Mouse (Mus musculus) frontal cortex, adult (tissue): ENCODE measurements around the gene Eif4e2.

Experiments
- ATAC-seq: cut with Nextera tagmentation; 2 replicates; pipeline ENCODE4 v1.9.2; 2017; ENCODE audit warnings: mild to moderate bottlenecking, moderate library complexity, mixed read lengths; ENCODE audit not compliant: low TSS enrichment

The Eif4e2 gene

DNA sequence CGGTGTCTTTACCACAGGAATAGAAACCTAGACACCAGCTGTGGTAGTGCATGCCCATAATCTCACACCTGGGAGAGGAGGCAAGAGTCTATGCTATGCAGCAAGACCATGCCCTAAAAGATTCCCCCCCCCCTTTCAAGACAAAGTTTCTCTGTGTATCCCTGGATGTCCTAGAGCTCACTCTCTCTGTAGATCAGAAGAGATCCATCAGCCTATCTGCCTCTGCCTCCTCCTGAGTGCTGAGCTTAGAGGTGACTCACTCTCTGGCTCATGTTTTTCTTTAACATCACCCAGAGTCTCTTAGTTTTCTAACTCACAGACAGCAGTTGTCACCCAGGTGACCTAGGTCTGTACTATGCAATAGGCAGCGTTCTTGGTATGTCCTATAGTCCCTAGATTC lies 45.6 kb downstream of the Eif4e2 start:
- ATAC-seq: no peak

DNA sequence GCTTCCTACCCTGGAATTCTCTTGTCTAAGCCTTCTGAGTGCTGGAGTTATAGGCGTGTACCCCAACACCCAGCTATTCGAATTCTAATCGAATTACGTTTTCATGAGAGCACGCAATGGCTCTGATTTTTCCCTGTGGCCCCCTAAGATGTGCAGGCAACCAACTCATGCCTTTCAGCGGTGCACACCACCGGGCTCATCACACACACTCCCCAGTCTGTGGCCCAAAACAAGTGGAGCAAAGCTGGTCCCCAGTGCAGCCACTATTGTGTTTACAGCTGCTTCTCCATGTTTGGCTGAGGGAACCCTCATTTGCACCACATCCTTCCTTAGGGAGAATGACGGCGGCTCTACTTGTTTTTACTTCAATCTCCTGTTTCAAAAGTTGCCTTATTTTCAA lies 49.5 kb downstream of the Eif4e2 start:
- no peak for ATAC-seq

DNA sequence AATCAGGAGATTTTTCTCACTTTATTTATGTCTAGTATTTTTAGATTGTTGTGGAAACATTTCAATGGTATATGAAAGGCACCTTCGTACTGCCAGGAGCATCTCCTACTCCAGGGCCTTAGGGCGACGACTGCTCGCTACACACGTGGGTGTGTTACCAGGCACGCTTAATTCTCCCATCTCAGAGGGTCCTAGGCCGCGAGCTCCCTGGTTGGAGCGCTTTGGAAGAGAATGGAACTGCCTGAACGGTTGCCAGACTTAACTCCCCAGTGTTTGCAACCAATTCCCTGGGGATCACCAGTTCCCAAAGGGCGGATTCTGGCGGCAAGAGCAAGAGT lies 50.1 kb downstream of the Eif4e2 start:
- no peak for ATAC-seq

DNA sequence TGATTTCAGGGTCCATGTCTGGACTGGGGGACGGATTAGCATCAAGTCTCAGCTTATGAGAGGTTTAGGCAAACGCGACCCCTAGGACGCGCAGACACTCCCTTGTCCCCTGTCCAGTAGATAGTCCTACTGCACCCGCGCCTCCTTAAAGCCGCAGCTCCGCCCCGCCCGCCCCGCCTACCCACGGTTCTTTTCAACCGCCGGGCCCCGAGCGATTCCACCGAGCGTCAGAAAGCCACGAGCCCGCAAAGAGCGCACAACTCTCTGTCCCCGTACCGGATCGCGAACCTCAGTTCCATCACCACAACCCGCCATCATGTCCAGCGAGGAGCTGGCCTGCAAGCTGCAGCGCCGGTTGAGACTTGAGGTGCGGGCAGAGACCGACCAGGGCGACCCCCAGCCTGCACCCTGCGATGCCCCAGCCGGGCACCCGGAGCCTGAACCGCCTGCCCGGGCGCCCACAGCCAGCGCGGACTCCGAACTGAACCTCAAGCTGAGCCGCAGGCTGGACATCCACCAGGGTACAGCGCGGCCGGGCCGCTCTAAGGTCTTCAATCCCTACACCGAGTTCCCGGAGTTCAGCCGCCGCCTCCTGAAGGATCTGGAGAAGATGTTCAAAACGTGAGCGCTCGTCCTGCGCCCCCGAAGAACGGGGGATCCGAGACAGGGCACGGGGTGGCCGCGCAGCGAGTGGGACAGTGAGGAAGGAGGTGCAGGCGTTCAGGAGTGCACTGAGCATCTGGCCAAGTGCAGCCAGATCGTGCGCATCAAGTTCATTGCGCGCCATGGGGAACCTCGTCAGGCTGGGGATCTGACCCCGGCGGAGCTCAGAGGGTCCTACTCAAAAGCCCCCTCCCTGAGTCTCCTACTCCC lies 50.7 kb downstream of the Eif4e2 start, which contains the start of gene Efhd1:
TSS of gene Efhd1 (plus strand) at position 230 of the 873 bp plus-strand sequence.
- peak; percentile 69; the same call in 1 of the 2 replicates for ATAC-seq

DNA sequence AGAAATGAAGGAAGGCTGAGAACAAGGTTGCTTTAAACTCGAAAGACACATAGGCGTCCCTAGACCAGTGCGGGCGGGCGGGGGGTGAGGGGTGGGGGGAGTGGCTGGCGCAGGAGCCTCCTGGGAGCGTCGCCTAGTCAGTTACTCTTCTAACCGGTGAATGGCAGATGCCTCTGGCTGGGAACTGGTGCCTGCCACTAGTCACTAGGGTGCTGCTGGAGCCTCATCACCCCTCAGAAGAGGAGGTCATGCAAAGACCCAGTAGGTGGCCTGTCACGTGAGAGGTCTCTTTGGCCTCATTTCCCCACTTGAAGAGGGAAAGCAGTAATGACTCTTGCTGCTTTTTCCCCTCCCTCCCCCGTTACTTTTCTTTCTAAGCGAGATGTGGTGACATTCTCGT lies 51.5 kb downstream of the Eif4e2 start:
- ATAC-seq: no peak

DNA sequence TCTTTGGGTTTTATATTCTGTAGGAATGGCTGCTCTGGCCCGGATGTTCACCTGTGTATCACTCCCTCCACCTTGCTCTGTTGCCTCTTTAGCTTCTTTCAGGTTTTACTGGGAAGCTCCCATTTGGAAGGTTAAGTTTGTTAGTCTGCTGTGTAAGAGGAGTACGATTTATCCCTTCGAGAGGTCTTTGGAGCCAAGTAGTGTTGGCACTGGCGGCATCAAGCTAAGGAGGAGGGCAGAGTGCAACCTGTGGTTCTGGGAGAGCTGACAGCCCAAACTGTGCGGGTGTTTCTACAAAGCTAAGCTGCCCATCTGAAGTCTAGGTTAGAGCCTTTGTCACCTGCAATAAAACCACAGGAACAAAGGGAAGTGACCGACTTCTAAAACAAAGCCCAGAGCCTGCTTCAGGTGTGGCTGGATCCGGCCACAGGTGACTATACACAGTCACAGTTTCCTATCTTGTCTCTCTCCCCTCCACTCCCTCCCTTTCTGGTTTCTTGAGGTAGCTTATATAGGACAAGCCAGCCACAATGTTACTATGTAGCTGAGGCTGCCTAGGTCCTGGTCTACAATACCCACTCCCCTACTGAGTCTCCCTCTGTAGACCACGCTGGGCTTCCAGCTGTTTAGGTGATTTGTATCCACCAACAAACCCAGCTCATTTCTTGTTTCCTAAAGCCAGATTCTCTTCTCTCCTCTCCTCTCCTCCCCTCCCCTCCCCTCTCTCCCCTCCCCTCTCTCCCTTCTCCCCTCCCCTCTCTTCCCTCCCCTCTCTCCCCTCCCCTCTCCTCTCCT lies 52.8 kb downstream of the Eif4e2 start:
- ATAC-seq: no peak

DNA sequence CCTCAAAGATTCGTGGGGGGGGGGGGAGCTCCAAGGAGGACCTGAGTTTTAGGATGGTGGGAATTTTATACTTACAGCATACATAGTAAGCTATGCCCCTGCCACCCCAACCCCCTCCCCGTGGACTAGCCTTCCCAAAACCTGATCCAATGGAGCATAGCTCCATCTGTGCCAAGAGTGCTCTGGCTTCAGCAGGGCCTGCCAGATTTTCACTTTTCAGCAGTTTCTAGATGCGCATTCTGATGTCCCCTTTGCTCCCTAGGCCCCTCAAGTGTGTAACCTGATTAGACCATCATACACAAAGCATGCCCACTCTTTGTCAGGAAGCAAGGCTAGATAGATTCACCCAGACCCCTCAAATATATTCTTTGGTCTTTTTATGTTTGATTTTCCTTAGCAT lies 56.5 kb downstream of the Eif4e2 start:
- ATAC-seq: no peak

DNA sequence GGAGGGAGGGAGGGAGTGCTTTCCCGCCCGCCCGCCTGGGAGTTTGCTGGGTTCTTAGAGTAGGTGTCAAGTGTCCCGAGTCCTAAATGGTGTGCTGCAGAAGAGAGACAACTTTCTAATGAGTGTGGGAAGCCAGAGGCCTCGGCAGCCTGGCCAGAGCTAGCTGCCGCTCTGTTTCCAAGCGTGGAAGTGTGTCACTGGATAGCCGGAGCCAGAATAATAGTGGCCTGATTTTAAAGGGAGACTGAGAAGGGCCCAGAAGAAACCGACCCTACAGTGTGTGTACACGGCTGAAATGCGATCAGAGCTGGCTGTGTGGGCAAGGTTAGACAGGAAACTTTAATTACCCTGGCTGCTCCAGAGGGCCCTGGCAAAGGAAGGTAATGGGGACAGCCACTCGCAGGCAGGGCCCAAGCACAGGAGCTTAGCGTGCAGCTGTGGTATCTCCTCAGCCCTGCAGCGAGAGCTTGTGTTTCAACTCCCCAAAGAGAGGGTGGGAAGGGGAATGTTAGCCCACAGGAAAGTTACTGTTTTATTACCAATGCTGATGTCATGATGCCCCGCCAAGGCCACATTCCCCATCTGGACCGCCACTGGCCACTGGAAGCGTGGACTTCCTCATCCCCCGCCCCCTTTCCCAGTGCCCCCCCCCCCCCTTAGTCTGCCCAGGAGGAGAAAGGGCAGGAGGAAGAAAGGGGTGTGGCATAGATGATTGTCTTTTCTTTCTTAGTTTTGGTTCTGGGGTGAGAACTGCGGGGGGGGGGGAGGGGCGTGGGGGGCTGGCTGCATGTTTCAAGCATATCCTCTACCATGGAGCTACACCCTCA lies 57.1 kb downstream of the Eif4e2 start:
- ATAC-seq: peak; percentile 38; the same call in 1 of the 2 replicates

DNA sequence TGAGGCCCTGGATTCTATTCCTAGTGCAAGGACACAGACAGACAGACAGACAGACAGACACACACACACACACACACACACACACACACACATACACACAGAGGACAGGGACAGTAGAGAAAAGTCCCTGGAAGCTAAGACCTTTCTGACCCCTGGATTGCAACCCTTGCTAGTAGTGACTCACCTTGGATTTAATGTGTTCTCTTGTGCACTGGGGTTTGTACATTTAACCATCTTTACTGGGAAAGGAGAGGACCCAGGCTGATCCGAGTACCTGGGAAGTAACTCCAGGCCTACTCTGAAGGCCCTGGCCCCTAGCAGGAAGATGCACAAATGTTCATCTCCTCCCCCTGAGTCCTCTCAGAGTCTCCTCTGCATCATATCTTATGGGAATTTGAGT lies 57.9 kb downstream of the Eif4e2 start:
- ATAC-seq: no peak

DNA sequence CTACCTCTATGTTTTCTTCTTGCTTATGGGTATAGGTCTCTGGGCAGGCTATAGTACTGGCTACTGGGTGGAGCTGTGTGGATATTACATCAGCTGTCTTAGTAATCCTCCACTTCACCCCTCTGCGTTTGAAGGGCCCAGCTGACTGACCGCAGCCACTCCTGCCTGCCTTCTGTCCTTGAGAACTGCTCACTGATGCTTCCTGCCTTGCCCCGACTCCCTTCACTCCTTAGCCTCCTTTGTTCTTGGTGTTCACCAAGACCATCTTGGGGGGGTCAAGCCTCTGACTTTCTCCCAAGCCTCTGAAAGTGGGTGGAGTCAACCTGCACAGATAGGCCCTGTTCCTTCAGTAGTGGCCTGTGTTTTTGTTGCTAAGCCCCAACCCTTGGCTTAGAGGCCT lies 58.7 kb downstream of the Eif4e2 start:
- no peak for ATAC-seq

DNA sequence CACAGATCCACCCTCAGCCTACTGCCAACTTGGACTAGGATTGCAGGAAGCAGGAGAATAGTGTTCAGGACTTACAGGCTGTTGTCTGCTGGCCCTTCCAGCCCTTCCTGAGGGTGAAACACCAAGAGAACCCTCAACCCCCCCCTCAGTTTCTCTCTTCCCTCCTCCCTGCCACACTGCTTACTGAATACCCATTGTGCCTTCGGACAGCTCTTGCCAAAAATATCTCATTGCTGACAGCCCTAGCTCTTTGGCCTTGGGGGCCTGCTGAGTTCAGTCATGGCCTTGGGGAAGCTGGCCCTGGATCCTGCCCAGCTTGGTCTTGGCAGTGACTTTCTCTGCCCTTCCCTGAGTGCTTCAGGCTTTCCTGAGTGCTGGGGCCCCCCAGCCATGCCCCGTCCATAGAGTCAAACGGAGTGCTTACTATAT lies 59.8 kb downstream of the Eif4e2 start:
- ATAC-seq: peak; percentile 72

DNA sequence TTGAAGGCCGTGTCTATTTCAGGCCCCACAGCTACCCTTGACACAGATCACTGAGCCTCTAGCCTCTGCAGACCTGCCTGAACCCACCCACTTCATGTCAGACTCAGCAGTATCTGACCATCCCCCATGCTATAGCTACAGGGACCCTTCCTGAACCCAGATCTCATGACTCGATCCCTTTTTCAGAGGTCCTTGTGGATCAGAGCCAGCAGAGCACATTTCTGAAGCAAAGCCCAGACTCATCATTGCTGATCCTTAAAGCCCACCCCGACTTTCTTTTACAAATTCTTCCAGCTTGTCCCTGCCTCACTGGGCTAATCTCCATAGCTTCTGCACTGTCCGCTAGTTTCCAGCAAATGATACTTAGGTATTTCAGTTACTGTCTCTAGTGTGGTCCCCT lies 60.4 kb downstream of the Eif4e2 start:
- ATAC-seq: no peak

DNA sequence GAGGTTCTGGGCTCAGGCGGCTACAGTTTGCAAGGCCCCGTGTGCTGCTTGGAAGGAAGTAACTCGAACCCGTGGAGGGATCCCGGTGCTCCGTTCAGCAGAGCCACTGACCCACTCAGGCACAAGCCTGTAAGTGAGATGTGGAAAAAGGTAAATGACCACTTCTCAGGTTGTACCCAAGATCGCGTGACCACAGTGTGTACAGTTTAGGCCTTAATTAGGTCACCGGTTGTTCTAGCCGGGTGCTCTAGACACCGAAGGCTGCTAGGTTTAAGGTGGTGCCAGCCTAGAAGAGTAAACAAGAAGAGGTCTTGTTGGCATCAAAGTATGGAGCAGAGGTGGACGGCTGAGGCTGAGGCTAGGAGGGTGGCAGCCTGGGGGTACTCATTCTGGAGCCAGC lies 61.4 kb downstream of the Eif4e2 start:
- ATAC-seq: no peak

DNA sequence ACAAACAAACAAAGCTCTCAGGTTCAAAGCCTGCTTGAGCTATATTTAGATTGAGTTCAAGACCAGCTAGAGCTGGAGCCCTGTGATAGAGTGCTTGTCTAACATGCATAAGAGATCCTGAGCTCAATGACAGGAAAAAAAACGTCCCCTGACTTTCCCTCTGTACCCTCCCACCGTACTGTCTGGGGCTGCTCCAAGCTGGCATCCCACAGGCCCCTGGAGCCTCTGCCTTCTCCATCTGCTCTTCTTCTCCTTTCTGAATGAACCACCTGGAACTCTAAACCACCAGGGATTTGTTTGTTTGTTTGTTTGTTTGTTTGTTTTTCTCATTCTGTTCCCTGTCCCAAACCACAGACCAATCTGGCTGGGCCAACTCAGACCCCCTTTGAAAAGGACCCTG lies 62.3 kb downstream of the Eif4e2 start:
- ATAC-seq: no peak

DNA sequence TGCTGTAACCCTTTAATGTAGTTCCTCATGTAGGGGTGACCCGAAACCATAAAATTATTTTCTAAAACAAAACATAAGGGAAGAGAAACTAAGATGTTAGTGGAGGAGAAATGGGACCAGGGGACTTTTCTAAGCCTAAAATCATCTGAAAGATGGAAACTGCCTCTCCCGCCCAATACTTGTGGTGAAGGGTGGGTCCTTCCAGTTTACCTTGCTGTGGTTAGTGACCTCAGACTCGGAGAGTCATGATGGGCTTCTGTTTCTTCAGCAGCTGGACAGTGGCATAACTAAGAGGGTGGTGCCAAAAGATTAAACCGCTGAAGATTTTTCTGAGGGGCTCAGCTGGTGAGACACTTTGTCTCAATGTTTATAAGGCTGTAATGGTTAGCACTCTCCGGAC lies 66.6 kb downstream of the Eif4e2 start:
- ATAC-seq: no peak

DNA sequence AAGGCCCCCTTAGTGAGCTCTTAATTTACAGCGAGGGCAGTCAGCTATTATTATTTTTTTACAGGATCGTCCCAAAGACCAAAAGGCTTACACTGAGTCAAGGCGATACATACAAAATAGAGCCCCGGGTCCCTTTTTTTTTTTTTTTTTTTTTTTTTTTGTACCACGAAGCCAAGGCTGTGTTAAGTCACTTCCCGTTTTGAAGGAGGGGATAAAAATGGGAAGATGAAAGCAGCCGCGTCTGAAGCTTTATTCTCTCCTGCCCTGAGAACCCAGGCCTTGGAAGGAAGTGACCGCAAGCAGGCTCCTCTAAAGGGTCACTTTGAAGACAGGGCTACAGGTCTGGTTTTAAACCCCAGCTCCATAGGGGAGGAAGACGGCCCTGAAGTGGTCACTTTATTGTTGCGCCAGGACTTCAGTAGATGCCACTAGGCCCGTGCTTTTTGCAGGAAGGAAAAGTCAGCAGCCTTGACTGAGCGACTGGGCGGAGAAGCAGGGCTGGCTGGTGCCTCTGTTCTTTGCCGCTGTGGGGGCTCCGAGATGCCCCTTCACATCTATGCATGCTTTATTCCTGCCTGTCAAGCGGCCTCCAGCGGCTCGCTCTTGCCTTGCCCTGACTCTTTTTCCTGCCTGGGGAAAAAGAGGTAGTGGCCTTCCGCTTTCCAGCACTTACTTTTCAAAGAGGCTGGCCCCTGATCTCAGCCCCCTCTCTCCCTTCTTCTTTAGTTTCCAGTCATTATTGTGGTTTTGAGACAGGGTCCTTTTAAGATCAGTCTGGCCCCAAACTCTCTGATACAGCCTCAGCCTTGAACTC lies 68.1 kb downstream of the Eif4e2 start:
- ATAC-seq: no peak

DNA sequence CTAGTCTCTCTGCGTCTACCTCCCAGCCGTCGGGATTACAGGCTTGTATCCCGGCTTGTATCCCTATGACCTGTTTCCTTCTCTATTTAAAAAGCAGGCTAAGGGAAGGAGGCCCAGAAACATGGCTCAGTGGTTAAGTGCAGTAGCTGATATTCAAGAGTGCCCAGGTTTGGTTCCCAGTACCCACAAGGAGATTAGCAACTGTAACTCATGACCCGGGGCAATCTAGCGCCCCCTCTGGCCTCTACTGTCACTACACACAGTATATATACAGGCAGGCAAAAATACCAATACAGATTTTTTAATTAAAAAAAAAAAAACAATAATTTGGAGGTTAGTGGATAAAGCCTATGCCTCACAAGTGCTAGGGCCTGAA lies 68.7 kb downstream of the Eif4e2 start:
- no peak for ATAC-seq

DNA sequence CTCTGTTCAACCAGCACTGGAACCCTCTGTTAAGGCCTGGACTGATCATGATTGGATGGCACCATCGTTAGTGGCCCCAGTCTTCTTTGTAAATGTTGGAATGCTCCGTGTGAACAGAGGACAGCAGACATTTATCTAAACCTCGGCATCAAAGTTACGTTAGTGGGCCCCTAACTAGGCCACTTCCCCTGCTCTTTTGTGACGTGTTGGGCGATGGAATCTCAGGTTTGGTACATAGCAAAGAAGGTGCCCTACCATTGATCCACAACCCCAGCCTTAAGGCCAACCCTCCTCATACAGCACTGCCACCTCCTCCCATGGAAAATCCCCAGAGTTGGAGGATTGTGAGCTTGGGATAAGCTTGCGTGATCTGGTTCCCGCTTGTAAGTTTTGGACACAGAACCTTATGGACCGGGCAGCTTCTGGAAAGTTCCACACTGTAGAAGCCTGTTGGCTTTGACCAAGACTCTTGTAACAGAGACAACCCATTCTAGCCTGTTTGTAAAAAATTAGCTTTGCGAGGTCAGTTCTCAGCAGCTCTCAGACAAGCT lies 69.8 kb downstream of the Eif4e2 start:
- no peak for ATAC-seq

DNA sequence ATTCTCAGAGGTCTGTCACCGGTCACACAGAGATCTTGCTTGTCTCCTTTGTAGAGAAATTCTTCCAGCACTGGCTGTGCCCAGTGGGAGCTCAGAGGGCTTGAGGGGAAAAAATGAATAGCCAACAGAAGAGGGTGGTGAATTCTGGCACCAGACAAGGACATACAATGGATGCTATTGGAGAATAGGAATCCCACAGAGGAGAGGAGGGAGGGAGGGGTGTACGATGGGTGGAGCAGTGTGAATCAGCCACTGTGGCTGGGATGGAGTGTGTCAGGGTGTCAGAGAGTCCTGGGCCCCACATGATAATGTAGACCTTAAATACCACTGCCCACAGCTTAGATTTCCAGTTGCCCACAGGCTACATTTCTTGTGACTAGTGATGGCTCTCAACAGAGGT lies 73.4 kb downstream of the Eif4e2 start:
- ATAC-seq: peak; percentile 52; the same call in 1 of the 2 replicates
